ENCODE assay signal across 26 mouse cellular contexts in genomic region chr2:179689761-179690160, GRCm38 (mm10).
A peak's percentile ranks its signal among the peaks of the same experiment; 100 is the strongest.
DNase-seq lines count a peak whose midpoint lies in the region; ATAC-seq and TF ChIP-seq lines count a peak whose summit lies in the region.
"Had no signal": no experiment of that assay in that cellular context is flagged by ENCODE, and none has a peak within 500 bp of the region (broad histone marks: within the 10 kb centered on the region; RNA-seq: fewer than 3 reads in every experiment).

No protein-coding gene starts in this region.

- DNase-seq in adrenal gland, adult 2 months = peak; percentile 24
- DNase-seq in adrenal gland, postnatal 4 days (ENCODE audit: low spot score in 2 of 2) = no peak
- DNase-seq in lung, embryonic 14.5 days = peak; percentile 37
- DNase-seq in lung, adult 2 months = no peak
- DNase-seq in midbrain, embryonic 11.5 days (ENCODE audit: low spot score, missing footprints) = peak; percentile 10
- no peak for DNase-seq in thymus, adult 2 months
- DNase-seq: cerebellum, adult 11-12 months; cerebellum, adult 8-10 months; cerebellum, postnatal 10 days; cerebellum, postnatal 36 days; embryo, embryonic 11 days; gastrocnemius, postnatal 25 days; heart, adult 2 months; heart, postnatal 14 days; heart, postnatal 4 days had no signal

- H3K9me3 ChIP-seq in lung, embryonic 14.5 days (ENCODE audit: low read depth, low read length) = no peaks in the 10 kb centered on the region
- H3K9me3 ChIP-seq in midbrain, embryonic 11.5 days (ENCODE audit: control insufficient read depth, low read length) = no peaks in the 10 kb centered on the region
- no peaks in the 10 kb centered on the region for H3K9me3 ChIP-seq in midbrain, embryonic 16.5 days (replicated peaks; ENCODE audit: control insufficient read depth, low read length, poor library complexity, severe bottlenecking)
- H3K9me3 ChIP-seq: embryonic facial prominence, embryonic 10.5 days; embryonic facial prominence, embryonic 13.5 days; forebrain, embryonic 12.5 days; forebrain, embryonic 15.5 days; heart, embryonic 10.5 days; heart, embryonic 13.5 days had no signal

- no peaks in the 10 kb centered on the region for H3K36me3 ChIP-seq in lung, embryonic 14.5 days (ENCODE audit: insufficient read depth)
- H3K36me3 ChIP-seq in midbrain, embryonic 11.5 days (ENCODE audit: control insufficient read depth, insufficient read depth, low read length) = no peaks in the 10 kb centered on the region
- H3K36me3 ChIP-seq in midbrain, embryonic 16.5 days (ENCODE audit: control insufficient read depth, insufficient read depth, low read length) = no peaks in the 10 kb centered on the region
- H3K36me3 ChIP-seq in thymus, adult 2 months (ENCODE audit: control insufficient read depth, insufficient read depth, low read length) = no peaks in the 10 kb centered on the region
- H3K36me3 ChIP-seq: embryonic facial prominence, embryonic 10.5 days; embryonic facial prominence, embryonic 13.5 days; forebrain, embryonic 12.5 days; forebrain, embryonic 15.5 days; heart, embryonic 10.5 days; heart, embryonic 13.5 days had no signal

- H3K4me3 ChIP-seq in lung, embryonic 14.5 days (ENCODE audit: low read depth, low read length) = no peak overlapping the region
- H3K4me3 ChIP-seq in lung, adult 2 months (replicated peaks; ENCODE audit: extremely low read depth, low read depth, low read length) = no peak overlapping the region
- H3K4me3 ChIP-seq in midbrain, embryonic 11.5 days (ENCODE audit: low read depth, low read length) = no peak overlapping the region
- H3K4me3 ChIP-seq in midbrain, embryonic 16.5 days (ENCODE audit: low read depth, low read length) = no peak overlapping the region
- H3K4me3 ChIP-seq in thymus, adult 2 months (ENCODE audit: control insufficient read depth, insufficient read depth, low read length) = no peak overlapping the region
- H3K4me3 ChIP-seq: embryonic facial prominence, embryonic 10.5 days; embryonic facial prominence, embryonic 13.5 days; erythroblast, embryonic 14.5 days; forebrain, embryonic 12.5 days; forebrain, embryonic 15.5 days; heart, adult 2 months; heart, embryonic 10.5 days; heart, embryonic 13.5 days had no signal

- H3K4me1 ChIP-seq in lung, embryonic 14.5 days (ENCODE audit: insufficient read depth) = no peaks in the 10 kb centered on the region; the same call in 1 of the 2 replicates
- no peaks in the 10 kb centered on the region for H3K4me1 ChIP-seq in lung, adult 2 months (ENCODE audit: control insufficient read depth, insufficient read depth, low read length)
- H3K4me1 ChIP-seq in midbrain, embryonic 11.5 days (ENCODE audit: control insufficient read depth, insufficient read depth, low read length) = no peaks in the 10 kb centered on the region
- H3K4me1 ChIP-seq in midbrain, embryonic 16.5 days (ENCODE audit: control insufficient read depth, insufficient read depth, low read length) = peaks cover 20% of the 10 kb centered on the region
- H3K4me1 ChIP-seq in thymus, adult 2 months (replicated peaks; ENCODE audit: control insufficient read depth, insufficient read depth, low read length) = no peaks in the 10 kb centered on the region
- H3K4me1 ChIP-seq: heart, embryonic 10.5 days; heart, embryonic 13.5 days had no signal

- no peak for ATAC-seq in lung, embryonic 14.5 days (ENCODE audit: insufficient read depth)
- no peak for ATAC-seq in midbrain, embryonic 11.5 days (ENCODE audit: low FRiP score)
- ATAC-seq in midbrain, embryonic 16.5 days = no peak
- ATAC-seq: activated CD4-positive, CD25-positive, alpha-beta regulatory T cell, adult 4 months had no signal

- no peak for TF ChIP-seq POLR2A in lung, adult 2 months (IDR thresholded peaks at IDR 0.05; ENCODE audit: borderline replicate concordance, extremely low read depth, low read depth, low read length)
- TF ChIP-seq POLR2A in thymus, adult 2 months (IDR thresholded peaks at IDR 0.05; ENCODE audit: control insufficient read depth, extremely low read depth, insufficient read depth, low read length, poor library complexity) = no peak

- no peak overlapping the region for H3K9ac ChIP-seq in lung, embryonic 14.5 days
- no peak overlapping the region for H3K9ac ChIP-seq in midbrain, embryonic 11.5 days (ENCODE audit: low read length)
- no peak overlapping the region for H3K9ac ChIP-seq in midbrain, embryonic 16.5 days (ENCODE audit: low read depth, low read length)
- H3K9ac ChIP-seq: embryonic facial prominence, embryonic 13.5 days; forebrain, embryonic 12.5 days; forebrain, embryonic 15.5 days; heart, embryonic 13.5 days; hindbrain, embryonic 14.5 days had no signal

- TF ChIP-seq CTCF in lung, embryonic 14.5 days (IDR thresholded peaks at IDR 0.05; ENCODE audit: low read depth) = no peak
- no peak for TF ChIP-seq CTCF in lung, adult 2 months (IDR thresholded peaks at IDR 0.05; ENCODE audit: insufficient read depth, low read length)
- no peak for TF ChIP-seq CTCF in thymus, adult 2 months (IDR thresholded peaks at IDR 0.05; ENCODE audit: borderline replicate concordance, control insufficient read depth, extremely low read depth, insufficient read depth, low read length, poor library complexity)

- 37% methylated on average over 3 of the region's 3 CpGs for WGBS in lung, embryonic 14.5 days
- 50% methylated on average over 3 of the region's 3 CpGs for WGBS in lung, adult 2 months
- 82% methylated on average over 3 of the region's 3 CpGs for WGBS in midbrain, embryonic 11.5 days
- WGBS in midbrain, embryonic 16.5 days = 77% methylated on average over 3 of the region's 3 CpGs
- 85% methylated on average over 3 of the region's 3 CpGs for WGBS in thymus, adult 2 months

- H3K27me3 ChIP-seq in lung, embryonic 14.5 days (ENCODE audit: insufficient read depth, low read length) = no peaks in the 10 kb centered on the region
- no peaks in the 10 kb centered on the region; the same call in 1 of the 2 replicates for H3K27me3 ChIP-seq in midbrain, embryonic 11.5 days (ENCODE audit: control insufficient read depth, insufficient read depth, low read length)
- H3K27me3 ChIP-seq in midbrain, embryonic 16.5 days (ENCODE audit: control insufficient read depth, insufficient read depth, low read depth, low read length) = no peaks in the 10 kb centered on the region
- H3K27me3 ChIP-seq in thymus, adult 2 months (ENCODE audit: control insufficient read depth, insufficient read depth, low read length) = no peaks in the 10 kb centered on the region
- H3K27me3 ChIP-seq: forebrain, embryonic 12.5 days; forebrain, embryonic 15.5 days had no signal

- H3K27ac ChIP-seq in lung, embryonic 14.5 days (ENCODE audit: low read depth) = no peak overlapping the region
- no peak overlapping the region for H3K27ac ChIP-seq in midbrain, embryonic 11.5 days (ENCODE audit: low read depth, low read length)
- H3K27ac ChIP-seq in midbrain, embryonic 16.5 days (ENCODE audit: low read length) = no peak overlapping the region
- no peak overlapping the region for H3K27ac ChIP-seq in thymus, adult 2 months (ENCODE audit: control insufficient read depth, insufficient read depth, low read length)
- H3K27ac ChIP-seq: embryonic facial prominence, embryonic 10.5 days; embryonic facial prominence, embryonic 13.5 days; forebrain, embryonic 12.5 days; forebrain, embryonic 15.5 days; heart, adult 2 months; heart, embryonic 10.5 days; heart, embryonic 13.5 days; hindbrain, embryonic 14.5 days; hindbrain, postnatal 0 days had no signal

- H3K4me2 ChIP-seq in lung, embryonic 14.5 days = no peak overlapping the region
- H3K4me2 ChIP-seq in midbrain, embryonic 11.5 days = no peak overlapping the region
- H3K4me2 ChIP-seq in midbrain, embryonic 16.5 days (ENCODE audit: low read length) = no peak overlapping the region
- H3K4me2 ChIP-seq: embryonic facial prominence, embryonic 13.5 days; forebrain, embryonic 12.5 days; forebrain, embryonic 15.5 days; heart, embryonic 13.5 days; hindbrain, embryonic 14.5 days had no signal

Comparison
In these comparisons a context has a peak if more than half of its experiments do, and no peak if none do; other contexts are left out.
1. DNase-seq: peak in adrenal gland, adult 2 months (single experiment), lung, embryonic 14.5 days (single experiment) and midbrain, embryonic 11.5 days (single experiment); none in adrenal gland, postnatal 4 days (0 of 2), lung, adult 2 months (single experiment) and thymus, adult 2 months (single experiment).